Mouse (Mus musculus) lung, adult 2 months (tissue): ENCODE measurements around the gene Prex1. TPM values are rescaled to one million over a fixed set of nuclear protein-coding genes. Genes with fewer than 3 reads are reported as not detected.

Experiments
- DNase-seq: peaks from one replicate; pipeline ENCODE4 v3.0.0; 2022
- H3K4me1 ChIP-seq: fragments of 200-500 bp; 2 replicates; pipeline ENCODE4 v1.6.1; 2011; ENCODE audit warnings: low read length; ENCODE audit not compliant: control insufficient read depth, insufficient read depth
- H3K4me3 ChIP-seq: fragments of 200-500 bp; replicated peaks from 2 replicates; pipeline ENCODE3; 2011; ENCODE audit warnings: low read depth, mild to moderate bottlenecking, control low read depth, low read length; ENCODE audit errors: extremely low read depth
- CTCF ChIP-seq: fragments of 200-500 bp; IDR thresholded peaks from 2 replicates; pipeline ENCODE4 v1.5.1; 2011; ENCODE audit warnings: mild to moderate bottlenecking, low read length, control low read depth; ENCODE audit not compliant: insufficient read depth
- POLR2A ChIP-seq: fragments of 200-500 bp; IDR thresholded peaks from 2 replicates; pipeline ENCODE4 v1.6.1; 2011; ENCODE audit warnings: low read depth, mild to moderate bottlenecking, control low read depth, low read length, borderline replicate concordance; ENCODE audit errors: extremely low read depth
- WGBS: fragments of 180-500 bp; shearing (Covaris S2); methylation state at CpG from one replicate; pipeline ENCODE4 v1.1.7; 2018; 5-methylcytosine and 5-hydroxymethylcytosine counted together
- polyA plus RNA-seq: library from polyadenylated mRNA; depleted of rRNA; stranded (reverse); fragments of >200 nt; gene quantifications from 2 replicates; pipeline ENCODE4 v1.2.3, GENCODE M21; 2012

Prex1 gene
- polyA plus RNA-seq, 1 experiment = 61.1 TPM

DNA sequence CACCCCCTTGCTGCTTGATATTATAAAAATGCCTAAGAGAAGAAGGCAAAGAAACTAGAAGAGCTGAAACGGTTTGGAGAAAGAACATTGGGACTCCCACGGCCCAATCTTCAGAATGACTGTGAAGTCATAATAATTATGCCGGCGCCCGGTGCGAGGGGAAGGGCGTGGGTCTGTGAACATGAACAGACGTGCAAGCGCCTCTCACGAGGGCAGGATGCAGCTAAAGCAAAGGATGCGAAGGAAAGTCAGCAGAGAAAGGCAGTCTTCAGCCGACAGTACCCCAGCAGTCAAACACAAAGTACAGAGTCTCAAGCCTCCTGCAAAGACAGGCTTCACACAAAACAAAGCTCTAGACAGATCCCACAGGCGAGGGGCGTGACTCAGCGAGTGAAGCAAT, 49.1 kb downstream of the Prex1 start:
- no peak for TF ChIP-seq CTCF
- TF ChIP-seq POLR2A = no peak
- H3K4me1 ChIP-seq = 0 out of 2 replicates have a peak, but pooled peaks cover 2% of the 10 kb centered on the region
- WGBS = 69% methylated on average over 15 of the region's 15 CpGs
- no peak for DNase-seq
- H3K4me3 ChIP-seq = no peak overlapping the region

DNA sequence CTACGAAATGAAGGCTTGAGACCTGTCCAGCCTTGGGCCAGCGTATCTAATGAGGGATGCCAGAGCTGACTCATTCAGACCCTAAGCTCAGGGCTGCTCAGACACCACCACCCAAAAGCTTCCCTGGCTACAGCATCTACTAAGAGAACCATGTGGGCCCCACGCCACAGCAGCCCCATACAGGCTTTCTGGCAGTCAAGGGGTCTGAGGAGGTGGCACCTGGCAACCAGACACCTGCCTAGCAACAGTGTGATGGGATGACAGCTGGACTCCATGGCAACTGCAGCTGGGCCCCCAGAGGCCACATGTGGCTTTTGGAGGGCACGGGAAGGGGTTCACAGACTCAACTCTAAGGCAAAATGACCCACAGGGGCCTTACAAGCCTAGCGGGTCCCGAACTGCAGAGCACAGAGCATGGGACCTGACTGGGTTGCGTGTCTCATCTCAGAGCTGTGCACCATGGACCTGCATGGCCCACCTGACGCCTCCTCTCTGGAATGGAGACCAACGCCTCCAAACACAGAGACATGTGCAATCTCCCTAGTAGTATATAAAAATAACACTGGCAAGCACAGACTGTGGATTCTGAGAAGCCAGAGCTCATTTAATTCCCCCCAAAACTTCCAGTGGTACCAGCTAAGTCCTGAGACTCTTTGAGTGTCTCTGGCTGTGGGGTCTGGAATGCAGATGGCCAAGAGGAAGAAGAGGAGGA, 50.2 kb downstream of the Prex1 start:
- 91% methylated on average over 9 of the region's 9 CpGs for WGBS
- no peak for DNase-seq
- no peak for TF ChIP-seq POLR2A
- TF ChIP-seq CTCF = no peak
- no peak overlapping the region for H3K4me3 ChIP-seq
- H3K4me1 ChIP-seq = 0 out of 2 replicates have a peak, but pooled peaks cover 2% of the 10 kb centered on the region

DNA sequence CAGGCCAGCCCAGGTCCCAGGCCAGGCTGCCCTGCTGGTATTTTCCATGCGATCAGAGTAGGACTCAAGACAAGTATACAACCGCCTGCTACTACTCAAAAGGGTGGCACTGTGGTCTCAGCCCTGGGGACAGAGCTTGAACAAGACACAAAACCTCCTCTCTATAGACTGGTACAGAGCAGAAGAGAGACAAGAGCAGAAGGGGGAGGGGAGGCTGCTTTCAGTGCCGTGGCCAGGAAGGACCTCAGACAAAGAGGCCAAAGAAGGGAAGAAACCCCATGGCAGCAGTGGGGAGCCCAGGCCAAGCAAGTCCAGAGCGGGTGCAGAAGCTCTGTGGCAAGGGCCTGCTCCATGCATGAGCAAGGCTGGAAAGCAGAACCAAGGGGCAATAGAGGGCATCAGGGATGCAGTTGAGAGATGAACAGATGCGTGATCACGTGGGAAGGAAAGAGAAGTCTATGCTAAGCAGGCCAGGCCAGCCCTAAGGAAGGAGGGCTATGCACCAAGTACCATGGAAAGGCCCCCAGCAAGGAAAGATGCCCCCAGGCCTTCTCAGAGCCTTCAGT, 51.0 kb downstream of the Prex1 start:
- TF ChIP-seq POLR2A = no peak
- no peak for TF ChIP-seq CTCF
- DNase-seq = no peak

DNA sequence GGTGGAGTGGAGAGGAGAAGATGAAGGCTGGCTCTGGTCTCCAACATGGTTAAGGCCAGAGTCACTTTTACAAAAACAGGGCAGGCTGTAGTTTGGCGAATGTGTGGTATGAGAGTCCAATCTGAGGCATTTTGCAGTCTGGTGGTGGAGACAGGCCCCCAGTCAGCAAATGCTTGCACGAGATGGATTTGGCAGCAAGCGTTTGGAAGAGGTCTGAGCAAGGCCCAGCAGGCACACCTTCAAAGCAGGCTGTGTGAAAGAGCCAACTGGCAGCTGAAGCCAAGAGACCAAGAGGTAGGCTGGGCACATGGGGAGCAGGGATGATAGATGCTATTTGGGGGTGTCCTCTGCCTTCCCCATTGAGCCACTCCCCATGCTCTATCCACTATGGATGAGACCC, 51.7 kb downstream of the Prex1 start:
- Histone ChIP-seq H3K4me1 (peaks cover 7% of the 10 kb centered on the region), H3K4me3 (no peak overlapping the region)
- TF ChIP-seq CTCF (no peak), POLR2A (no peak)
- DNase-seq = no peak
- 66% methylated on average over 3 of the region's 3 CpGs for WGBS

More for the DNA sequence above, 51.0 kb downstream of the Prex1 start:
- Histone ChIP-seq H3K4me1 (peaks cover 7% of the 10 kb centered on the region), H3K4me3 (no peak overlapping the region)
- WGBS = 76% methylated on average over 6 of the region's 6 CpGs

DNA sequence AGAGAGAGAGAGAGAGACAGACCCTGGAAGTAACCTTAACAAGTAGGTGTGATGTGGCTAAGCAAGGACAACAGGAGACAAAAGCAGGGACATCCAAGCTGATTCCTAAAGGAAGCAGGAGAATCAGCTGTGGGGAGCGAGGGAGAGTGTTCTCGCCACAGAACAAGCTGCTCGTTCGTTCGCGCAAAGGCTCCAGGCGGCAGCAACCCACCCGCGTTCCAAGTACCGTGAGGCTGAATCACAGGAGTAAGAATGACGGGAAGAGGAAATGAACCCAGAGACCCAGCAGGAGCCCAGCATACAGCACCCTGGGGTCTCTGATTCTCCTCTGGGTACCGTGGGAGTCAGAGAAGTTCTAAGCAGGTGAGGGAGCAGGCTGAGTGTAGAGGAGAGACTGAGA, 52.1 kb downstream of the Prex1 start:
- Histone ChIP-seq H3K4me3 (no peak overlapping the region), H3K4me1 (peaks cover 7% of the 10 kb centered on the region)
- no peak for DNase-seq
- TF ChIP-seq CTCF (no peak), POLR2A (no peak)
- 73% methylated on average over 12 of the region's 12 CpGs for WGBS

- DNase-seq = no peak
- Histone ChIP-seq H3K4me1 (peaks cover 9% of the 10 kb centered on the region), H3K4me3 (no peak overlapping the region)
- WGBS = 68% methylated on average over 3 of the region's 3 CpGs
- TF ChIP-seq CTCF (no peak), POLR2A (no peak)
Measured at GRCm38 (mm10) chr2:166658380-166658779, 55.3 kb downstream of the Prex1 start.

DNA sequence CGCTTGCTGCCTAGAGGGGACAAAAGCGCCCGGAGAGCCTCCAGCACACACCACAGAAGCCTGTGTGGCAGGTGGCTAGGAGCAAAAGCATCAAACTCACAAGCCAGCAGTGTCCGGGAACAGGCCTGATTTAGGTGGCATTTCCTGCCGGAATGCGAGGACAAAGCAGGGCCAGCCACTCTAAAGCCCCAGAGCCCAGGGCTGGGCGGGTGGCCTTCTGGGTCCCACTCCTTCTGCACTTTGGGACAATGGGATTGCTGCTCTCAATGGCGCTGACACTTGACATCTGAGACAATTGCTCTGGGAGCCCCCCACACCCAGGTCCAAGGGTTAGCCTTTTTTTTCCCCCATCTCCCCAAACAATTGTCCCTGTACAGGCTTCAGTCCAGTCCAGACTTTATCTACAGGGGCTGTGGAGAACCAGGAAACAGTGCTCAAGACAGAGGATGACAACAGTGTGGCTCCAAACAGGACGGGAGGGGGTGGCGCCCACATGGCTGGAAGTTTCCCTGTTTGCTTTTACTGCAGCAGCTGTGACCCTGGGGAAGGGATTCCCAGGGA, 56.1 kb downstream of the Prex1 start:
- TF ChIP-seq CTCF (no peak), POLR2A (no peak)
- no peak for DNase-seq
- Histone ChIP-seq H3K4me3 (no peak overlapping the region), H3K4me1 (peaks cover 9% of the 10 kb centered on the region)
- WGBS = 47% methylated on average over 10 of the region's 10 CpGs

- H3K4me1 ChIP-seq = peaks cover 11% of the 10 kb centered on the region
- WGBS = 54% methylated on average over 4 of the region's 4 CpGs
- TF ChIP-seq POLR2A = no peak
- no peak for TF ChIP-seq CTCF
- DNase-seq = no peak
- H3K4me3 ChIP-seq = no peak overlapping the region
Measured at GRCm38 (mm10) chr2:166656630-166657029, 57.0 kb downstream of the Prex1 start.

GRCm38 (mm10) chr2:166655727-166656520, 57.7 kb downstream of the Prex1 start:
- H3K4me3 ChIP-seq = no peak overlapping the region
- TF ChIP-seq CTCF = no peak
- TF ChIP-seq POLR2A = no peak
- 43% methylated on average over 11 of the region's 11 CpGs for WGBS
- peaks cover 15% of the 10 kb centered on the region for H3K4me1 ChIP-seq
- no peak for DNase-seq
